Mouse (Mus musculus): ENCODE results near the gene Ano10. TPM values are rescaled to one million over a fixed set of nuclear protein-coding genes. Genes with fewer than 3 reads are reported as not detected.
A peak's percentile ranks its signal among the peaks of the same experiment; 100 is the strongest.

Ano10 gene
- total and polyA plus RNA-seq, 2 experiments, result 12.2 to 13.5 TPM

DNA sequence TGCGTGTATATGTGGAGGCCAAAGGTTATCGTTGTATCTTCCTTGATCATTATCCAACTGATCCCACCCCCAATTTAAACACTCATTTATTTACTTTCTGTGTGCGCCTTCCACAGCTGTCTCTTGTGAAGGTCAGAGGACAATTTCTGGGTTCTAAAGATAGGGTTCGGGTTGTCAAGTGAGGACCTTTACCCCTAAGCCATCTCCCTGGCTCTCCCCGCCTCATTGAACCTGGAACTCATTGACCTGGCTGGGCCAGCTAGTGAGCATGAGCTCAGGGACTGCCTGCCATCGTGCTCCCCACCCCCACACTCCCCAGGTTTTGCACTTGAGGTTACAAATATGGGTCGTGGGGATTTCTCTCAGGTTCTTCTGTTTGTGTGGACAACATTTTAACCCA lies 162.1 kb downstream of the Ano10 start:
- H3K4me3 ChIP-seq (ENCODE audit: insufficient read depth, low read depth, low read length), result no peak overlapping the region
- peaks cover 20% of the 10 kb centered on the region for H3K36me3 ChIP-seq (ENCODE audit: control insufficient read depth, insufficient read depth, low read length)
- no peak overlapping the region for H3K27ac ChIP-seq (replicated peaks; ENCODE audit: insufficient read depth, low read depth, low read length)
- no peaks in the 10 kb centered on the region for H3K27me3 ChIP-seq (ENCODE audit: control insufficient read depth, insufficient read depth, low read length)
- no peak overlapping the region for H3K9ac ChIP-seq (ENCODE audit: low read depth, low read length)
- TF ChIP-seq CTCF (IDR thresholded peaks at IDR 0.05; ENCODE audit: low read depth, low read length), result no peak
- H3K4me1 ChIP-seq (ENCODE audit: control insufficient read depth, insufficient read depth, low read length), result peaks cover 60% of the 10 kb centered on the region
- 10% methylated on average over 7 of the region's 7 CpGs for WGBS
- peak; percentile 95 for DNase-seq (ENCODE audit: extremely low read depth, low read depth, low spot score)
- H3K79me2 ChIP-seq (ENCODE audit: control insufficient read depth, insufficient read depth, low read length), result peaks cover 50% of the 10 kb centered on the region

DNA sequence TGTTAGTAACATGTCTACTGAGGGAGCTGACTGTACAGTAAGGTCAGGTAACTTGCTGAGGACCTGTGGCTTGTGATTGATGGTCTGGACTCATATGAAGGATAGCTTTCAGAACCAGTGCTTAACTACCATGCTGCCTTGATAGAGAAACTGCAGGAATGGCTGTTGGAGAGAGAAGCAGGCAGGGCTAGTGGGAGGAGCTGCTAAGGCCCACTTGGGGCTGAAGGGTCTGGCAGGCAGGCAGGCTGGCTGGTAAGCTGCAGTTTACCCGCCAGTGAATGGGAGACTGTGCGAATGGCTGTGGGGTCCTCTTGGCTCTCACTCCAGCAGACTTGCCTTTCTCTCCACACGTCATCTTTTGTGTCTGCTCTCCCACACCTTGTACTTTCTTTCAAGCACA lies 163.6 kb downstream of the Ano10 start:
- Histone ChIP-seq H3K4me3 (ENCODE audit: insufficient read depth, low read depth, low read length) (no peak overlapping the region), H3K36me3 (ENCODE audit: control insufficient read depth, insufficient read depth, low read length) (peaks cover 14% of the 10 kb centered on the region), H3K27me3 (ENCODE audit: control insufficient read depth, insufficient read depth, low read length) (no peaks in the 10 kb centered on the region), H3K27ac (replicated peaks; ENCODE audit: insufficient read depth, low read depth, low read length) (peak overlapping the region; percentile 45), H3K9ac (ENCODE audit: low read depth, low read length) (peak overlapping the region; percentile 20), H3K4me1 (ENCODE audit: control insufficient read depth, insufficient read depth, low read length) (peaks cover 63% of the 10 kb centered on the region), H3K79me2 (ENCODE audit: control insufficient read depth, insufficient read depth, low read length) (peaks cover 55% of the 10 kb centered on the region)
- no peak for TF ChIP-seq POLR2A (IDR thresholded peaks at IDR 0.05; ENCODE audit: extremely low read depth, insufficient read depth, low read length)
- TF ChIP-seq CTCF (IDR thresholded peaks at IDR 0.05; ENCODE audit: low read depth, low read length), result no peak
- 30% methylated on average over 3 of the region's 3 CpGs for WGBS
- DNase-seq (ENCODE audit: extremely low read depth, low read depth, low spot score), result no peak

DNA sequence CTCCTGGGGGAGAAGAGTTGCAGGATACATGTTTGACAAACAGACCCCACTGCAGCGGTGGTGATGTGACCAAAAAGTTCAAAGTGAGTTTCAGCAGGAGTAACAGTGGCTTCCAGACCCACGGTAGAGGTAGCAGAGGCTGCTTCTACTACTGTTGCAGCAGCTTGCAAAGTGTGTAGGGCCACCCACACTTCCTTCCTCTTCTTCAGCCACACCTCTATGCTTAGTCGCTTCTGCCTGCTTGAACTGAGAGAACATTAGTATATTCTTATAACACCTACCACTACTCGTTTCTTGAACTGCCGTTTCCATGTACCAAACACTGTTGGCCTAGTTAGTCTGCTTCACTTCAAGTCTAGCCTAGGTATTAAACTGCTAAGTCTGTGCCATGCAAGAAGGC lies 165.5 kb downstream of the Ano10 start:
- Histone ChIP-seq H3K4me3 (ENCODE audit: insufficient read depth, low read depth, low read length) (no peak overlapping the region), H3K9ac (ENCODE audit: low read depth, low read length) (peak overlapping the region; percentile 34), H3K27me3 (ENCODE audit: control insufficient read depth, insufficient read depth, low read length) (no peaks in the 10 kb centered on the region), H3K36me3 (ENCODE audit: control insufficient read depth, insufficient read depth, low read length) (peaks cover 10% of the 10 kb centered on the region), H3K79me2 (ENCODE audit: control insufficient read depth, insufficient read depth, low read length) (peaks cover 50% of the 10 kb centered on the region), H3K27ac (replicated peaks; ENCODE audit: insufficient read depth, low read depth, low read length) (peak overlapping the region; percentile 54; the same call in 1 of the 2 replicates), H3K4me1 (ENCODE audit: control insufficient read depth, insufficient read depth, low read length) (peaks cover 53% of the 10 kb centered on the region)
- TF ChIP-seq CTCF (IDR thresholded peaks at IDR 0.05; ENCODE audit: low read depth, low read length) (no peak), POLR2A (IDR thresholded peaks at IDR 0.05; ENCODE audit: extremely low read depth, insufficient read depth, low read length) (no peak)
- DNase-seq (ENCODE audit: extremely low read depth, low read depth, low spot score), result no peak
- WGBS, result 12% methylated on average over 5 of the region's 5 CpGs

DNA sequence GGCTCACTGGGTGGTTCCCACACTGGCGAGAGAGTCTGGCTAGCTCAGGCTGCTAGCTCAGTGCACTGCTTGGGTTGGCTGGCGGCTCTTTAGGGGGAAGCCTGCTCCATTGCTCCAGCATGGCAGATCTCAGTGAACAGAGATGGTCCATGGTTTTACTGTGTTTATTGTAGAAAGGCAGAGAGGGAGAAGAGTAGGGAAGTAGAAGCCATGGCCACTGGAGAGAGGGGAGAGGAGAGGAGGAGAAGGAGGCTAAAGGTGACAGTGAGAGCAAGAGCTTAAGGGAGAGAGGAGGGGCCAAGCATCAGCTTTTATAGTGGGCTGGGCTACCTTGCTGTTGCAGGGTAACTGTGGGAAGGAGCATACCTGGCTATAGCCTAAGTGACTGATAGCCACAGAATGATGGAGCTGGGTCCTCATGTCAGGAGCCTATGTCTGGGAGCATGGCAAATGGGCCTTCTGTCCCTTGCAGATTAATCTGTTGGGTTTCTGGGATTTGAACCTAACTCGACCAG lies 166.9 kb downstream of the Ano10 start:
- peaks cover 58% of the 10 kb centered on the region for H3K79me2 ChIP-seq (ENCODE audit: control insufficient read depth, insufficient read depth, low read length)
- TF ChIP-seq CTCF (IDR thresholded peaks at IDR 0.05; ENCODE audit: low read depth, low read length) (no peak), POLR2A (IDR thresholded peaks at IDR 0.05; ENCODE audit: extremely low read depth, insufficient read depth, low read length) (no peak)
- peaks cover 61% of the 10 kb centered on the region for H3K4me1 ChIP-seq (ENCODE audit: control insufficient read depth, insufficient read depth, low read length)
- no peak overlapping the region for H3K4me3 ChIP-seq (ENCODE audit: insufficient read depth, low read depth, low read length)
- peak overlapping the region; percentile 46 for H3K9ac ChIP-seq (ENCODE audit: low read depth, low read length)
- WGBS, result 52% methylated on average over 3 of the region's 3 CpGs
- no peak for DNase-seq (ENCODE audit: extremely low read depth, low read depth, low spot score)
- no peaks in the 10 kb centered on the region for H3K27me3 ChIP-seq (ENCODE audit: control insufficient read depth, insufficient read depth, low read length)
- H3K36me3 ChIP-seq (ENCODE audit: control insufficient read depth, insufficient read depth, low read length), result no peaks in the 10 kb centered on the region; the same call in 1 of the 2 replicates
- H3K27ac ChIP-seq (replicated peaks; ENCODE audit: insufficient read depth, low read depth, low read length), result peak overlapping the region; percentile 64

- WGBS, result 81% methylated on average over 8 of the region's 8 CpGs
- no peak for DNase-seq (ENCODE audit: extremely low read depth, low read depth, low spot score)
- Histone ChIP-seq H3K9ac (ENCODE audit: low read depth, low read length) (no peak overlapping the region; the same call in 1 of the 2 replicates), H3K36me3 (ENCODE audit: control insufficient read depth, insufficient read depth, low read length) (0 out of 2 replicates have a peak, but pooled peaks cover 2% of the 10 kb centered on the region), H3K27ac (replicated peaks; ENCODE audit: insufficient read depth, low read depth, low read length) (peak overlapping the region; percentile 64; the same call in 1 of the 2 replicates), H3K4me3 (ENCODE audit: insufficient read depth, low read depth, low read length) (no peak overlapping the region), H3K27me3 (ENCODE audit: control insufficient read depth, insufficient read depth, low read length) (no peaks in the 10 kb centered on the region), H3K79me2 (ENCODE audit: control insufficient read depth, insufficient read depth, low read length) (peaks cover 63% of the 10 kb centered on the region), H3K4me1 (ENCODE audit: control insufficient read depth, insufficient read depth, low read length) (peaks cover 63% of the 10 kb centered on the region)
- TF ChIP-seq POLR2A (IDR thresholded peaks at IDR 0.05; ENCODE audit: extremely low read depth, insufficient read depth, low read length) (no peak), CTCF (IDR thresholded peaks at IDR 0.05; ENCODE audit: low read depth, low read length) (no peak)
These were observed 167.4 kb downstream of the Ano10 start for GRCm38 (mm10) chr9:122126790-122127189.

Other genes with a start within 250 kb of the Ano10 start
- gene Snrk, start 177.2 kb downstream of the Ano10 start, total RNA-seq (2014; rRNA removed), result 67.4 and 78.9 TPM in 2 replicates
- gene Snrk, start 177.2 kb downstream of the Ano10 start, polyA plus RNA-seq (2012; rRNA removed), result 34.3 and 36.4 TPM in 2 replicates
- 19.5 and 20.3 TPM in 2 replicates for gene Abhd5, start 57.2 kb upstream of the Ano10 start, total RNA-seq (2014; rRNA removed)
- gene Abhd5, start 57.2 kb upstream of the Ano10 start, polyA plus RNA-seq (2012; rRNA removed), result 15.9 and 17.3 TPM in 2 replicates